Mouse (Mus musculus) heart, adult 2 months (tissue): ENCODE results near the gene 4921536K21Rik. TPM values are rescaled to one million over a fixed set of nuclear protein-coding genes. Genes with fewer than 3 reads are reported as not detected.

Source experiments
- DNase-seq, 2 experiments: peaks; one replicate each; pipeline ENCODE4 v3.0.0; 2021
- H3K27ac ChIP-seq: fragments of 200-600 bp; 2 replicates; pipeline ENCODE4 v1.8.1; 2022
- H3K27me3 ChIP-seq: fragments of 200-500 bp; 2 replicates; pipeline ENCODE4 v1.6.1; 2012; ENCODE audit warnings: mild to moderate bottlenecking, low read length, inconsistent platforms, mixed read lengths; ENCODE audit not compliant: control insufficient read depth, insufficient read depth
- H3K36me3 ChIP-seq: fragments of 200-500 bp; 2 replicates; pipeline ENCODE4 v1.6.1; 2012; ENCODE audit warnings: low read length, inconsistent platforms; ENCODE audit not compliant: control insufficient read depth, insufficient read depth
- H3K4me1 ChIP-seq: fragments of 200-500 bp; 2 replicates; pipeline ENCODE4 v1.6.1; 2011; ENCODE audit warnings: low read length; ENCODE audit not compliant: control insufficient read depth, insufficient read depth
- H3K4me3 ChIP-seq: fragments of 200-600 bp; 2 replicates; pipeline ENCODE4 v1.8.1; 2022
- H3K79me2 ChIP-seq: fragments of 200-500 bp; replicated peaks from 2 replicates; pipeline ENCODE4 v1.6.1; 2012; ENCODE audit warnings: mild to moderate bottlenecking, inconsistent platforms, low read length, moderate library complexity, mixed read lengths; ENCODE audit not compliant: control insufficient read depth, insufficient read depth
- H3K9ac ChIP-seq: fragments of 200-500 bp; 2 replicates; pipeline ENCODE4 v1.6.1; 2012; ENCODE audit warnings: low read depth, mild to moderate bottlenecking, control low read depth, inconsistent platforms, low read length, mixed read lengths
- CTCF ChIP-seq: fragments of 200-600 bp; IDR thresholded peaks from 2 replicates; pipeline ENCODE4 v1.8.1; 2022; ENCODE audit warnings: antibody characterized with exemption, mild to moderate bottlenecking, moderate library complexity
- EP300 ChIP-seq: fragments of 200-500 bp; IDR thresholded peaks from 2 replicates; pipeline ENCODE4 v1.6.1; 2011; ENCODE audit warnings: low read depth, low read length, control low read depth; ENCODE audit not compliant: insufficient read depth
- POLR2A ChIP-seq: fragments of 200-500 bp; IDR thresholded peaks from 2 replicates; pipeline ENCODE4 v1.6.1; 2011; ENCODE audit warnings: mild to moderate bottlenecking, low read depth, low read length, control low read depth; ENCODE audit not compliant: insufficient read depth
- WGBS: fragments of 180-500 bp; shearing (Covaris S2); methylation state at CpG from one replicate; pipeline ENCODE4 v1.1.7; 2018; 5-methylcytosine and 5-hydroxymethylcytosine counted together
- intact Hi-C: fragments of 180-260 bp; cut with DNase I; formaldehyde crosslinking; loops from one replicate; pipeline ENCODE4 v1.15.1; 2025
- polyA plus RNA-seq: library from polyadenylated mRNA; depleted of rRNA; stranded (reverse); fragments of >200 nt; gene quantifications from 2 replicates; pipeline ENCODE4 v1.2.3, GENCODE M21; 2012
- total RNA-seq, 2 experiments: library from RNA; stranded (reverse); gene quantifications; 2 replicates each; pipeline ENCODE4 v1.2.3; 2021

4921536K21Rik gene
- total and polyA plus RNA-seq, 3 experiments, result 0.57 to 0.81 (median 0.57) TPM

DNA sequence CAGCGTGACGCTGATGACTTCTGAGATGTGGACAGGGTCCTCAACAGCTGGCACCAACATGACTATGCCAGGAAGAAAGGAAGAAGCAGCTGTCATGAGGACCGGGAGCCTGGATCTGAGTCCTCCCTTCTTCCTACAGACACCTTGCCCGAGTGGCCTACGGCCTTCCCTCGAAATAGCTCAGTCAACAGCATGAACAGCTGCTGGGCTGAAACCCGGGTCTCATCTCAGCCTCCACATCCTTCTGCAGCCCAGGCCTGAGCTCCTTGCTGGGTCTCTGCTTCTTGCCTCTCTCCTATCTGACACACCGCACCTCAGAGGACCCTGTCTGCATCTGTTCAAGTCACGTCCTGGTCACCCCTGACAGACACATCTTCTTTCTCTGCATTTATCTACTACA is 27.2 kb upstream of the 4921536K21Rik start:
- no peak overlapping the region for H3K27ac ChIP-seq
- TF ChIP-seq POLR2A (no peak), EP300 (no peak), CTCF (no peak)
- DNase-seq, result no peak
- intact Hi-C loops, result no loop called here
- H3K27me3 ChIP-seq, result no peaks in the 10 kb centered on the region
- WGBS, result 95% methylated on average over 9 of the region's 9 CpGs
- no peaks in the 10 kb centered on the region for H3K79me2 ChIP-seq
- no peak overlapping the region for H3K9ac ChIP-seq
- H3K4me1 ChIP-seq, result no peaks in the 10 kb centered on the region
- H3K36me3 ChIP-seq, result no peaks in the 10 kb centered on the region; the same call in 1 of the 2 replicates
- no peak overlapping the region for H3K4me3 ChIP-seq

- no peak overlapping the region for H3K27ac ChIP-seq
- no peak overlapping the region for H3K4me3 ChIP-seq
- 30% methylated on average over 8 of the region's 8 CpGs for WGBS
- no peaks in the 10 kb centered on the region for H3K79me2 ChIP-seq
- no peaks in the 10 kb centered on the region for H3K36me3 ChIP-seq
- peak; percentile 33 to 49 for DNase-seq
- H3K4me1 ChIP-seq, result no peaks in the 10 kb centered on the region
- no peaks in the 10 kb centered on the region for H3K27me3 ChIP-seq
- H3K9ac ChIP-seq, result no peak overlapping the region
- TF ChIP-seq CTCF (peak; percentile 84), POLR2A (no peak)
- intact Hi-C loops, result no loop called here
These were observed 26.5 kb upstream of the 4921536K21Rik start for GRCm38 (mm10) chr11:3921281-3921850.

GRCm38 (mm10) chr11:3920476-3920875 is 25.6 kb upstream of the 4921536K21Rik start:
- no peak overlapping the region for H3K27ac ChIP-seq
- H3K9ac ChIP-seq, result no peak overlapping the region
- 88% methylated on average over 7 of the region's 7 CpGs for WGBS
- no peaks in the 10 kb centered on the region for H3K79me2 ChIP-seq
- H3K27me3 ChIP-seq, result no peaks in the 10 kb centered on the region
- H3K4me3 ChIP-seq, result no peak overlapping the region
- no peaks in the 10 kb centered on the region for H3K4me1 ChIP-seq
- TF ChIP-seq POLR2A, result no peak
- no peak for TF ChIP-seq EP300
- no peak for DNase-seq
- intact Hi-C loops, result no loop called here
- no peaks in the 10 kb centered on the region for H3K36me3 ChIP-seq

GRCm38 (mm10) chr11:3918738-3919137 is 23.8 kb upstream of the 4921536K21Rik start:
- Histone ChIP-seq H3K4me1 (peaks cover 1% of the 10 kb centered on the region; the same call in 1 of the 2 replicates), H3K36me3 (no peaks in the 10 kb centered on the region), H3K27me3 (no peaks in the 10 kb centered on the region), H3K27ac (no peak overlapping the region), H3K79me2 (no peaks in the 10 kb centered on the region), H3K4me3 (no peak overlapping the region), H3K9ac (no peak overlapping the region)
- DNase-seq, result no peak
- no peak for TF ChIP-seq EP300
- TF ChIP-seq CTCF, result peak; percentile 79
- intact Hi-C loops, result loop anchor here (10.0 kb wide), 1 partner anchor 384 kb away; no protein-coding TSS in a partner anchor
- 41% methylated on average over 1 of the region's 1 CpGs for WGBS

- Histone ChIP-seq H3K4me3 (peak within 1 kb of the TSS; percentile 70), H3K36me3 (no peaks in the 10 kb centered on the region), H3K27me3 (no peaks in the 10 kb centered on the region), H3K79me2 (peaks cover 3% of the 10 kb centered on the region), H3K4me1 (peaks cover 17% of the 10 kb centered on the region), H3K27ac (peak within 1 kb of the TSS; percentile 77), H3K9ac (peak within 1 kb of the TSS; percentile 66)
- peak; percentile 82 to 90 for DNase-seq
- WGBS, result under 1% methylated on average over 28 of the region's 28 CpGs
- intact Hi-C loops, result loop anchor here (5.0 to 10.0 kb wide), 3 partner anchors 48 to 712 kb away; partner anchors contain the start of genes Eif4enif1 and Pes1
- peak; percentile 12; the same call in 1 of the 2 replicates for TF ChIP-seq EP300
- TF ChIP-seq CTCF, result no peak; the same call in 1 of the 2 replicates
- TF ChIP-seq POLR2A, result 0 out of 2 replicates have a peak, but pooled peaks have one; percentile 4
These were observed 19.4 kb upstream of the 4921536K21Rik start, which contains the start of gene Slc35e4 for GRCm38 (mm10) chr11:3914109-3914840. Slc35e4 (minus strand) TSS chr11:3914664.
